Mouse (Mus musculus) liver (tissue): ENCODE results near the gene Atp2c1.

Source experiments
- DNase-seq: peaks from one replicate; pipeline ENCODE4 v3.0.0-alpha.2; 2020; ENCODE audit warnings: mixed read lengths

Atp2c1 gene

DNA sequence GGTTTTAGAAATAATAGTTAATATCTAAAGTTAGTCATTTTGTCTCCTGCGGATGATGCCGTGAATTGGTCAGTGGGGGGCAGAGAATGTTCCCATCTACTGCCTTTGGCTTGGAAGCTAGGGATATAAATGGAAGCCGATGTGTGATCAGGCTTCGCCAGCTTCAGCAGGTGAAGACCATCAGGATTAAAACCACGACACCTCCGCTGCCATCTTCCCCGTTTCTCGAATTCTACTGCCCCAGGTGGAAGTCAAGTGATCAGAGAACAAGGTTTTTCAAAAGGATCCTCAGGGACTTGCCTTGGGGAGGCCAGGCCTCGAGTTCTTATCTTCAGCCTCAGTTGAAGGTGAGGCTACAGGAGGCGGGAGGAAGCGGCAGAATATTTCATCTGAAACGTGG, at the start of gene Atp2c1:
Gene Atp2c1, minus strand, starts transcription at position 101 of the 400 bp plus-strand sequence.
- no peak for DNase-seq

GRCm38 (mm10) chr9:105557452-105557851, 30.3 kb upstream of the Atp2c1 start:
- no peak for DNase-seq

GRCm38 (mm10) chr9:105556141-105556735, 29.1 kb upstream of the Atp2c1 start:
- DNase-seq = peak; percentile 18

- DNase-seq = no peak
Measured at GRCm38 (mm10) chr9:105554439-105554807, 27.3 kb upstream of the Atp2c1 start.

GRCm38 (mm10) chr9:105553629-105554438, 26.7 kb upstream of the Atp2c1 start:
- peak; percentile 20 for DNase-seq

GRCm38 (mm10) chr9:105551407-105551806, 24.3 kb upstream of the Atp2c1 start:
- no peak for DNase-seq

GRCm38 (mm10) chr9:105549096-105549495, 22.0 kb upstream of the Atp2c1 start:
- DNase-seq = no peak

DNA sequence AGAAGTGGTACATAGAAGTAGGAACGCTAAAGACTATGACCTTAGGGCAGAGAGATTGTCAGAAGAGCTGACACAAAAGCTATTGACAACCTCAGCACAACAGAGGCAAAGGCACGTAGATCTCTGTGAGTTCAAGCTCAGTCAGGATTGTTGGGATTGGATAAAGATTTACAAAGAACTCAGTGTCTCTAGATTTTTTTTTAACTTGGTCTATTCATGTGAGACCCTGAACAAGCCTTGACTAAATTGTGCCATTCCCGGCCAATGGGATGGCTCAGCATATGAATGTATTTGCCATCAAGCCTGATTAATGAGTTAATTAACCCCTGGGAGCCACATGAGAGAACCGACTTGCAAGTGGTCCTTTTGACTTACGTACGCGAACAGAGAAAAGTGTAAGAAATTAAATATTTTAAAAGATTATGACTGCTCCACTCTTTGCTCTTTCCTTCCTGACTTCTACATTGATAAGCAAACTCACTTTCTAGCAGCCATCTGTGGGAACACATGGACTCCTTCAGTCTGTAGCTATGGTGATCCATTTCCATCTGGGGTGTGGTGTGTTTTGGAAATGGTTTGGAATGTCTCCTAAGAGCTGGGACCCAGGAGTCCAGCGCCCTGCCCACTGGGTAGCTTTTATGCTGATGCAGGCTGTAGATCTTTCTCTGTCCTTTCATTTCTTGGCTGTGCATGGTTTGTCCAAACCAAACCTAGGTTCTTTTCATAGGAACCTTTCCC, 17.1 kb upstream of the Atp2c1 start:
- no peak for DNase-seq

DNA sequence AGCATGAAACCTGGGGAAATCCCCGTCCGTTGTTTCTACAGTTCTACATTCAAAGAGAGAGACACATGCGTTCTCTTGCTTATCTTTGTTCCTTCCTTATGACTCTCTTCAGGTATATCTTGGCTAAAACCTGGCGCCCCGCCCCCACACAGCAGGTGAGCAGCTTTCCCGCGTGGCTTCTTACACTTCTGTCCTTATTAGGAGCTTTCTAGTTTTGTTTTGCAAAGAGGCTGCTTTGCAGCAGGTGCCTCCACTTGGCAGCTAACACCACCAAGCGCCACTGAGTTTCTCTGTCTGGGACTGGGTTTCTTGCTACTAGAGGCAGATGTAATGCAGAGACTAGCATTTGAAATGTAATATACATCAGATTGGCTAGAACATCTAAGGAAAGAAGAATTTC, 10.4 kb upstream of the Atp2c1 start:
- DNase-seq = no peak

GRCm38 (mm10) chr9:105536877-105537276, 9.8 kb upstream of the Atp2c1 start:
- DNase-seq = no peak

DNA sequence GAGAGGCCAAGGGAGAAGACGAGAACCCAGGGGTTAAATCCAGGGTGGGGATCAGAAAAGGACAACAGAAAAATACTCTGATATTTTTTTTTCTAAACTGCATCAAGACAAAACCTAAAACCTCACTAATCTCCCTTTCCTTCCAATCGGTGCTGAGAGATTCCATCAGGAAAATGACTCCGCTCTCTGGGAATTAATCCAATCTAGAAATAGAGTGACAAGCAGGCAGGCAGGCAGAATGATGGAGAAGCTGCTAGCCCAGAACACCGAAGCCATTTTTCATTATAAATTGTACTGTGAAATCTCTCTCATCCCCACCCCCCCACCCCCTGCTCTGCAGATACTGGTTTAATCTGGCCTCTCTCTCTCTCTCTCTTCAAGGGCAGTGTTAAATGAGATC, 1.8 kb downstream of the Atp2c1 start:
- no peak for DNase-seq

GRCm38 (mm10) chr9:105523038-105523437, 4.1 kb downstream of the Atp2c1 start:
- DNase-seq = peak; percentile 19

- peak; percentile 13 for DNase-seq
Measured at GRCm38 (mm10) chr9:105522063-105522462, 5.1 kb downstream of the Atp2c1 start.

GRCm38 (mm10) chr9:105520776-105521552, 6.2 kb downstream of the Atp2c1 start:
- DNase-seq = peak; percentile 59

DNA sequence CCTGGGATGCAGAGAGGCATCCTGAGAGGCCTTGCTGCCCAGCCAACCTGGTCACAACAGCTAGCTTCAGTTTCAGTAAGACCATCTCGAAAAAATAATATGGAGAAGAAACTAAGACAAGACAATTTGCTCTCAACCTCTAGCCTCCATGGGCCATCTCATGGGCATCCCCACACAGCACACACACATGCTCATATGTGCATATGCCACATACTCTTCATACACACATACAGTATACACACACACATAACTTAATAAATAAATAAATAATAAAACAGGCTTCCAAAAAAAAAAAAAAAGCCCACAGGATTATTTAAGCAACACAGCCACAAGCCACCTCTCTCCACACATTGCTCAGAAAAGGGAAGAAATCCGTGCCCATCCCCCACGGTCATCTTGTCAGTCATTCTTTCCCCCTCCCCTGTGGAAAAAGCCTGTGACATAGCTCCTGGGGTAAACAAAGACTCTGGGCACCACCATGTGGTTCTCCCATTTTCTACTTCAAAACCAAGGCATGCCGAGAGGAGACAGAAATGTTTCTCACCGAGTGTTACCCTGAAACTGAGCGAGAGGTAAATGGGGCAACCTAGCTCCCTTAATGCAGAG, 7.7 kb downstream of the Atp2c1 start:
- peak; percentile 30 for DNase-seq

DNA sequence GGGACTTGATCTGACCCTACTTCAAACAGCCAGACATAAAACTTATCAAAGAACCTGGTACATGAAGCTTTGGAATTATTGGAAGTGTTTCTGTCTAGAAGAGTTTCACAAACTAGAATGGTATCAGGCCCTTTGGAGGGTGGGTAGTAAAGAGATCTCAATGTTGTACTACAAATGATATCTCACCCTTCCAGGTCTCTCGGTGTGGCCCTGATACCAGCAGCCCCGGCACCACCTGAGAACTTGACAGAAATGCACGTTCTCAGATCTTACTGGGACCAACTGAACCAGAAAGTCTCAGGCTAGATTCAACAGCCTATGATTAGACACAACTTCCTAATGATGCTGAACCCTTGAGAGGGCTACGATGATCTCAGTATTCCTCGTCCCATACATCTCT, 23.4 kb downstream of the Atp2c1 start:
- no peak for DNase-seq

- no peak for DNase-seq
Measured at GRCm38 (mm10) chr9:105502389-105502788, 24.7 kb downstream of the Atp2c1 start.

GRCm38 (mm10) chr9:105495316-105496174, 31.6 kb downstream of the Atp2c1 start:
- peak; percentile 48 for DNase-seq

DNA sequence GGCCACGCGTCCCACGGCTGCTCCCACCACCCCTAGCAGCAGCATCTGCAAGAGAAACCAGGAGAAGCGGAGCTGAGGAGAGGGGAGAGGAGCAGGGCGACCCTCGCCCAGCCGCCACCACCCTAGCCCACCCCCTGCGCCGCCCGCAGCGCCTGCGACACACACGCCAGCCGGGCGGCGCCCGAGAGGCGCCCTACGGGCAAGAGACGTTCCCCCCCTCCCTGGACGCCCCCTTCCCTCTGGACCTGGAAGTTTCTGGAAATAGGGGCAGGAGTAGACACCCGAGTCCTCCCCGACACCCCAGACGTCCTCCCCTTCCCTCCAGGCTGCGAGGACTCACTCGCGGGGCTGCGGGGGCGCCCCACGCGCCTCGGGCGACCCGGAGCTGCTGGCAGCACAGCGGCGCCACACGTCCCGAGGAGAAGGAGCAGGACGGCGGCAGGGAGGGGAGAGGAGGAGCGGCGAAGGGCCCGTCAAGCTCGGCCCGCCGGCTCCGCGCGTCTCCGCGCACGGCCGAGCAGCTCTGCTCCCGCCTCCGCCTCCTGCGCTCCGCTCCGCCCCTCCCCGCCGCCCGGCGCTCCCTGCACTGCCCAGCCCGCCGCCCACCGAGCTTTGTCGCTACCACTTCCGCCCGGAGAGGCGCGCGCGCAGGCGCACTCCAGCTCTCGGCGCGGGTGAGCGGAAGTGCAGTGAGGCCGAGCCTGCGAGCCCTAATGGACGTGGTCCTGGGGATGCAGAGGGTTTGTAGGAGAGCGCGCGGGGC, 32.4 kb downstream of the Atp2c1 start:
- peak; percentile 98 for DNase-seq

GRCm38 (mm10) chr9:105492744-105493143, 34.4 kb downstream of the Atp2c1 start:
- DNase-seq = no peak

DNA sequence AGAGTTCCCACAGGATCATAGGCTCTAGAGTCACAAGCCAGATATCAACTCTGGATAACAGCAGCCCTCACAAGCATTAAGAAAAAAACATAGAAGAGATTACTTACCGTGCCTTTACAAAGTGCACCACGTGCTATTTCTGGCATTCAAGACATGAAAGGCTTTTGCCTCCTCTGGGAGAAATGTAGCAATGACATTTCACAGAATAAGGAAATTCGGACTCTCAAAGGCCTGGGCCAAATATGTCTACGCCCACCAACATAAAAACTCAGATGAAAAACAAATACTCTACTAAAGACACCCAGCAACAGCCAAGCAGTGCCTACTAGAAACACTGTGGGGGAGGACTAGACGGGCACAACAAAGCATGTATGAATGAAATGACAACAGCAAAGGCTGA, 38.8 kb downstream of the Atp2c1 start:
- DNase-seq = no peak
